Mouse (Mus musculus): ENCODE results near the gene Epha2. TPM values are rescaled to one million over a fixed set of nuclear protein-coding genes. Genes with fewer than 3 reads are reported as not detected.

Gene Epha2
- polyA plus RNA-seq, 1 experiment from 2014 or later = 6.9 TPM

GRCm38 (mm10) chr4:141302428-141303401 is 1.7 kb downstream of the Epha2 start:
- no peaks in the 10 kb centered on the region for H3K9me3 ChIP-seq (ENCODE audit: low read depth, low read length)
- H3K36me3 ChIP-seq (ENCODE audit: insufficient read depth) = 0 out of 2 replicates have a peak, but pooled peaks cover 6% of the 10 kb centered on the region
- ATAC-seq (ENCODE audit: insufficient read depth) = no peak
- H3K27me3 ChIP-seq (ENCODE audit: insufficient read depth, low read length) = peaks cover 22% of the 10 kb centered on the region
- peaks cover 7% of the 10 kb centered on the region; the same call in 1 of the 2 replicates for H3K4me1 ChIP-seq (ENCODE audit: insufficient read depth)
- WGBS = 12% methylated on average over 27 of the region's 27 CpGs
- H3K9ac ChIP-seq = peak overlapping the region; percentile 75
- peak overlapping the region; percentile 90 for H3K4me2 ChIP-seq
- peak overlapping the region; percentile 46; the same call in 1 of the 2 replicates for H3K27ac ChIP-seq (ENCODE audit: low read depth)
- TF ChIP-seq CTCF (IDR thresholded peaks at IDR 0.05; ENCODE audit: low read depth) = no peak
- peak overlapping the region; percentile 71 for H3K4me3 ChIP-seq (ENCODE audit: low read depth, low read length)
- DNase-seq = no peak

GRCm38 (mm10) chr4:141303402-141304222 is 2.6 kb downstream of the Epha2 start:
- Histone ChIP-seq H3K4me1 (ENCODE audit: insufficient read depth) (peaks cover 7% of the 10 kb centered on the region; the same call in 1 of the 2 replicates), H3K9ac (peak overlapping the region; percentile 11; the same call in 1 of the 2 replicates), H3K27me3 (ENCODE audit: insufficient read depth, low read length) (peaks cover 22% of the 10 kb centered on the region), H3K27ac (ENCODE audit: low read depth) (no peak overlapping the region), H3K4me2 (peak overlapping the region; percentile 90), H3K9me3 (ENCODE audit: low read depth, low read length) (no peaks in the 10 kb centered on the region), H3K36me3 (ENCODE audit: insufficient read depth) (peaks cover 13% of the 10 kb centered on the region), H3K4me3 (ENCODE audit: low read depth, low read length) (peak overlapping the region; percentile 71)
- ATAC-seq (ENCODE audit: insufficient read depth) (no peak), DNase-seq (no peak)
- WGBS = 42% methylated on average over 7 of the region's 7 CpGs
- TF ChIP-seq CTCF (IDR thresholded peaks at IDR 0.05; ENCODE audit: low read depth) = no peak

GRCm38 (mm10) chr4:141304223-141304611 is 3.2 kb downstream of the Epha2 start:
- 58% methylated on average over 4 of the region's 4 CpGs for WGBS
- DNase-seq = no peak
- H3K4me3 ChIP-seq (ENCODE audit: low read depth, low read length) = peak overlapping the region; percentile 71; the same call in 1 of the 2 replicates
- H3K9ac ChIP-seq = no peak overlapping the region
- H3K27ac ChIP-seq (ENCODE audit: low read depth) = no peak overlapping the region
- no peak for ATAC-seq (ENCODE audit: insufficient read depth)
- H3K27me3 ChIP-seq (ENCODE audit: insufficient read depth, low read length) = peaks cover 22% of the 10 kb centered on the region
- TF ChIP-seq CTCF (IDR thresholded peaks at IDR 0.05; ENCODE audit: low read depth) = no peak
- peak overlapping the region; percentile 90 for H3K4me2 ChIP-seq
- H3K36me3 ChIP-seq (ENCODE audit: insufficient read depth) = peaks cover 19% of the 10 kb centered on the region
- H3K4me1 ChIP-seq (ENCODE audit: insufficient read depth) = peaks cover 7% of the 10 kb centered on the region; the same call in 1 of the 2 replicates
- no peaks in the 10 kb centered on the region for H3K9me3 ChIP-seq (ENCODE audit: low read depth, low read length)

- Histone ChIP-seq H3K36me3 (ENCODE audit: insufficient read depth) (peaks cover 23% of the 10 kb centered on the region), H3K4me1 (ENCODE audit: insufficient read depth) (peaks cover 18% of the 10 kb centered on the region), H3K27ac (ENCODE audit: low read depth) (peak overlapping the region; percentile 12; the same call in 1 of the 2 replicates), H3K4me3 (ENCODE audit: low read depth, low read length) (no peak overlapping the region), H3K4me2 (0 out of 2 replicates have a peak overlapping the region, but pooled peaks have one; percentile 1), H3K9me3 (ENCODE audit: low read depth, low read length) (no peaks in the 10 kb centered on the region), H3K27me3 (ENCODE audit: insufficient read depth, low read length) (peaks cover 22% of the 10 kb centered on the region), H3K9ac (peak overlapping the region; percentile 6; the same call in 1 of the 2 replicates)
- no peak for TF ChIP-seq CTCF (IDR thresholded peaks at IDR 0.05; ENCODE audit: low read depth)
- DNase-seq (no peak), ATAC-seq (ENCODE audit: insufficient read depth) (no peak)
- WGBS = 36% methylated on average over 8 of the region's 8 CpGs
Observed at GRCm38 (mm10) chr4:141306057-141306456, 5.0 kb downstream of the Epha2 start.

- Histone ChIP-seq H3K4me1 (ENCODE audit: insufficient read depth) (peaks cover 18% of the 10 kb centered on the region), H3K27ac (ENCODE audit: low read depth) (no peak overlapping the region), H3K4me3 (ENCODE audit: low read depth, low read length) (no peak overlapping the region), H3K9me3 (ENCODE audit: low read depth, low read length) (no peaks in the 10 kb centered on the region), H3K9ac (no peak overlapping the region), H3K27me3 (ENCODE audit: insufficient read depth, low read length) (peaks cover under 1% of the 10 kb centered on the region; the same call in 1 of the 2 replicates), H3K36me3 (ENCODE audit: insufficient read depth) (peaks cover 23% of the 10 kb centered on the region), H3K4me2 (no peak overlapping the region)
- DNase-seq (no peak), ATAC-seq (ENCODE audit: insufficient read depth) (no peak)
- TF ChIP-seq CTCF (IDR thresholded peaks at IDR 0.05; ENCODE audit: low read depth) = no peak
- 88% methylated on average over 22 of the region's 22 CpGs for WGBS
Observed at GRCm38 (mm10) chr4:141308381-141308780, 7.3 kb downstream of the Epha2 start.

GRCm38 (mm10) chr4:141308857-141309772 is 8.1 kb downstream of the Epha2 start:
- no peak overlapping the region for H3K9ac ChIP-seq
- 86% methylated on average over 34 of the region's 34 CpGs for WGBS

More at GRCm38 (mm10) chr4:141308857-141309772, 8.1 kb downstream of the Epha2 start:
- Histone ChIP-seq H3K9me3 (ENCODE audit: low read depth, low read length) (no peaks in the 10 kb centered on the region), H3K4me1 (ENCODE audit: insufficient read depth) (peaks cover 18% of the 10 kb centered on the region), H3K4me2 (peak overlapping the region; percentile 37; the same call in 1 of the 2 replicates), H3K36me3 (ENCODE audit: insufficient read depth) (peaks cover 23% of the 10 kb centered on the region), H3K27me3 (ENCODE audit: insufficient read depth, low read length) (no peaks in the 10 kb centered on the region; the same call in 1 of the 2 replicates), H3K4me3 (ENCODE audit: low read depth, low read length) (no peak overlapping the region), H3K27ac (ENCODE audit: low read depth) (peak overlapping the region; percentile 77)
- no peak for TF ChIP-seq CTCF (IDR thresholded peaks at IDR 0.05; ENCODE audit: low read depth)
- DNase-seq = no peak
- no peak for ATAC-seq (ENCODE audit: insufficient read depth)
